Mouse (Mus musculus): ENCODE results near the gene Cdca4. TPM values are rescaled to one million over a fixed set of nuclear protein-coding genes. Genes with fewer than 3 reads are reported as not detected.

The Cdca4 gene
- polyA plus RNA-seq, 1 experiment from 2014 or later = 100 TPM

DNA sequence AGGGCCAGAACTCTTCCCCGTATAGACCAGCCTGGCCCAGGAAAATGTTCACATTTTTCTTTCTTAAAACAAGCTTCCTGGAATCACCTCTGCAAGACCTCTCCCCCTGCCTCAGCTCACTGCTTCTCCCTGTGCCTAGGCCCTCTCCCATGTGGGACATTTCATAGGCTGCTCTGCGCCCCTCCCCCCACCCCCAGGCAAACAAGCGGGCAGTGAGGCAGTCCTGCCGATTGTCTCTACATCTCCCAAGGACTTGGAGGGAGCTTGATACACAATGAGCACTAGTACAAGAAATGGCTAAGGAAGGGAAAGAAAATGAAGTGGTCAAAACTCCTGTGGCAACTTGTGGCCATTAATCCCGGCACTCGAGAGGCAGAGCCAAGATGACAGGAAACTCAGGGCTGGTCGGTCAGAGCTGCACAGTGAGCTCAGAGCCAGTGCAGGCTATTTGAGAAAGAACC lies 34.8 kb downstream of the Cdca4 start:
- Histone ChIP-seq H3K9ac (no peak overlapping the region), H3K4me3 (replicated peaks) (no peak overlapping the region; the same call in 1 of the 2 replicates), H3K4me2 (peak overlapping the region; percentile 38), H3K4me1 (peaks cover 65% of the 10 kb centered on the region), H3K27me3 (replicated peaks) (no peaks in the 10 kb centered on the region), H3K9me3 (no peaks in the 10 kb centered on the region), H3K27ac (peak overlapping the region; percentile 77), H3K36me3 (no peaks in the 10 kb centered on the region)
- 0 out of 2 replicates have a peak, but pooled peaks have one; percentile 1 for ATAC-seq (ENCODE audit: insufficient read depth, low FRiP score, low read depth)
- WGBS = 15% methylated on average over 7 of the region's 7 CpGs

DNA sequence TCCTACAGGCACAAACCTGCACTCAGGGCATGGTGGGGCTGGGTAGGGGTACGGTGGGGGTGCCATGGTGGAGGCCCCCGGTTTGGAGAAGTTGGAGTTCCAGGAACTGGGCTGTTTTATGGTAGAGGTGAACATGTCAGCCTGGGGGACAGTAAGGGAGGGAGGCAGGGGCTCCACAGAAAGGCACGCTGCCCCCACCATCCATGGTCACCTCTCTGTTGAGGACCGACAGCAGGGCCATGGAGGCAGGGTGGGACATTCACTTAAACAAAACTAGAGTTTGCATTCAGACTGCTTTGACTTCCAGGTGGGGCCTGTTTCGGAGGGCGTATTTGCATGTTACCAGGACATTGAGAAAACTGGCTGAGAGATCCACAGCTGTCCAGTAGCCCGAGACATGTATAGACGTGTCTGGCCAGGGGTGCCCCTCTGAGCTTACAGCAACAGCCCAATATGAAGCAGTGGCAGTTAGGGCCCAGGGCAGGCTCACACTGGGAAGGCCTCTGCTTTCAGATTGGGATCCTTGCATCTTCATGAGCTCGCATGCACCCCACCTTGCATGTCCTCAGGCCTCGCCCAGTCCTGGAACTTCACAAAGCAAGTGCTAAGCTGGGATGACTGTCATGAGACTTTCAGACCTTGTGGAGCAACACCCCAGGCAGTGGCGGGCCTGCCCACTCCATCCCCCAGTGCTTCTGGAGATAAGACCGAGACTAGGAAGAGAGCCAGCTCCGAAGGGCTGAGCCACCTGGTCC lies 35.4 kb downstream of the Cdca4 start:
- H3K36me3 ChIP-seq = no peaks in the 10 kb centered on the region
- peak overlapping the region; percentile 38; the same call in 1 of the 2 replicates for H3K4me2 ChIP-seq
- no peak overlapping the region for H3K4me3 ChIP-seq (replicated peaks)
- peak overlapping the region; percentile 77 for H3K27ac ChIP-seq
- H3K9me3 ChIP-seq = no peaks in the 10 kb centered on the region
- WGBS = 53% methylated on average over 13 of the region's 13 CpGs
- ATAC-seq (ENCODE audit: insufficient read depth, low FRiP score, low read depth) = peak; percentile 20; the same call in 1 of the 2 replicates
- H3K27me3 ChIP-seq (replicated peaks) = no peaks in the 10 kb centered on the region
- H3K9ac ChIP-seq = no peak overlapping the region
- peaks cover 59% of the 10 kb centered on the region for H3K4me1 ChIP-seq

DNA sequence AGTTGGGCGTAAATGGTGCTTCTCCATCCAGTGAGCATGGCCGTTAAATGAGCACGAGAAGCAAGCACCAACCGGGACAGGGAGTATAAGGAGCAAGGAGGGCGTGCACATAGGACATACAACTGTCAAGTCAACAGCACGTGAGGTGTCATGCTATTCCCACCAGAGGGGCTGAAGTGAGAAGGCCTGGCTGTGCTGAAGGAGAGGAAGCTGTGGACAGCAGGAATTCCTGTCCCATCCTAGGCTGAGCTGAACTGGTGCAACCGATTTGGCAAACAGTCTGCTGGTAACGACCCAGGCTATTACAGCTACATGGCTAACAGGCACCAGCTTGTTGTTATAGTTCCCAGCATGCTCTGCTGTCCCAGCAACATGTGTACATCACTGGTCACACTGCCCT lies 38.2 kb downstream of the Cdca4 start:
- H3K4me1 ChIP-seq = peaks cover 31% of the 10 kb centered on the region
- no peak overlapping the region for H3K4me3 ChIP-seq (replicated peaks)
- no peak overlapping the region for H3K4me2 ChIP-seq
- ATAC-seq (ENCODE audit: insufficient read depth, low FRiP score, low read depth) = no peak
- H3K27ac ChIP-seq = no peak overlapping the region
- no peaks in the 10 kb centered on the region for H3K36me3 ChIP-seq
- no peaks in the 10 kb centered on the region for H3K9me3 ChIP-seq
- H3K27me3 ChIP-seq (replicated peaks) = no peaks in the 10 kb centered on the region
- no peak overlapping the region for H3K9ac ChIP-seq
- WGBS = 69% methylated on average over 8 of the region's 8 CpGs

DNA sequence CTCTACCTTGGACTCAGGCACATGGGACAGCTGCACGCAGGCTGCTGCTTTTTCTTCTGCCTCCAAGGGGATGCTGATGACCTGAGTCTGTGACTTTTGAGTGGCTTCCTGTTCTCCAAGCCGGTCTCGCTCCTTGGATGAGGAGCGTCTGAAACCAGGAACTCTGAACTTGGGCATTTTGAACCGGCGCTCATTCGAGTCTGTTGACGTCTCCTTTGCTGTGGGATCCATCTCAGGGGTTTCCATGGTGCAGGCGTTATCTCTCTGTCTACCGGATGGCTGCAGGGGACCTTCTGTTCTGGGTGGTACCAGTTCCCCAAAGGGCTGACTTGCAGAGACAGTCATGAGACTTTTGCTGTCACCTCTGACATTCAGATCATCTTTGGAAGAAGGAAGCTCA lies 54.7 kb downstream of the Cdca4 start:
- no peaks in the 10 kb centered on the region for H3K9me3 ChIP-seq
- H3K27me3 ChIP-seq (replicated peaks) = no peaks in the 10 kb centered on the region
- no peak for ATAC-seq (ENCODE audit: insufficient read depth, low FRiP score, low read depth)
- H3K9ac ChIP-seq = no peak overlapping the region
- H3K4me2 ChIP-seq = no peak overlapping the region
- no peak overlapping the region for H3K4me3 ChIP-seq (replicated peaks)
- no peaks in the 10 kb centered on the region for H3K4me1 ChIP-seq
- H3K36me3 ChIP-seq = no peaks in the 10 kb centered on the region
- H3K27ac ChIP-seq = no peak overlapping the region
- 90% methylated on average over 10 of the region's 10 CpGs for WGBS

DNA sequence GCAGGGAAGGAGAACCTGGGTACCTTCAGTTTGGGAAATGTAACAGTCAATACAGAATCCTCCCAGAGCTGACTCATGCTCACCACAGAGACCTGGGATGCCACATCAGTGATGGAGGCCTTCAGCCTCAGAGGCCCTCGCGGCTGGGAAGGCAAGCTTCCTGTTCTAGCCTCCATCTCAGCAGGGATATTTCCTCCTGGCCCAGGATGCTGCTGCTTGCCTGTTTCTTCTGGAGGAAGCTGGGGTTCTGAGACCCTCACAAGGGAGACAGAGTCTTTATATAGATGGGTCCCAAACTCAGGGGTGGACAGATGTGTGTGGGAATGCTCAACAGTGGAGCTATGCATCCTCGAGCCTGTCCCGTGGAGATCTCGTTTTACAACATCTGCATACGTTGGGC lies 55.2 kb downstream of the Cdca4 start:
- WGBS = 75% methylated on average over 6 of the region's 6 CpGs
- Histone ChIP-seq H3K27ac (no peak overlapping the region), H3K36me3 (no peaks in the 10 kb centered on the region), H3K9ac (no peak overlapping the region), H3K27me3 (replicated peaks) (no peaks in the 10 kb centered on the region), H3K9me3 (no peaks in the 10 kb centered on the region), H3K4me2 (no peak overlapping the region), H3K4me1 (no peaks in the 10 kb centered on the region), H3K4me3 (replicated peaks) (no peak overlapping the region)
- ATAC-seq (ENCODE audit: insufficient read depth, low FRiP score, low read depth) = no peak

DNA sequence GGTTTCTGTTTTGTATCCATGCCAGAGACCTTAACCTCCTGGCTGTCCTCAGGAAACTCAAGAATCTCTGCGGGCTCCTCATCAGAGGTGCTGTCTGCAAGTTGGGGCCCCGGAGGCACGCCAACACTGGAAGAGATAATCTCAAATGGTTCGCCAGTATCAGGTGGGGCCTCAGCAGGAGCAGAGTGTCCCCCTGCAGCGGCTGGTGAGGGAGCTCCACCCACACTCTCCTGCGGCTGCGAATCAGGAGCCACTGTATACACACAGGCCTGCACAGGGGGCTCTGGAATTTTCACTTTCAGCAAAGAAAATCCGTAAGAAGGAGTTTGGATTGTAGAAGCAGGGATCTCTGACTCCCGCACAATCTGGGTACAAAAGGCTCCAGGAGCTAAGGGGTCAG lies 55.9 kb downstream of the Cdca4 start:
- H3K4me1 ChIP-seq = no peaks in the 10 kb centered on the region
- H3K27ac ChIP-seq = no peak overlapping the region
- no peak overlapping the region for H3K9ac ChIP-seq
- no peak overlapping the region for H3K4me3 ChIP-seq (replicated peaks)
- H3K27me3 ChIP-seq (replicated peaks) = no peaks in the 10 kb centered on the region
- H3K9me3 ChIP-seq = no peaks in the 10 kb centered on the region
- no peaks in the 10 kb centered on the region for H3K36me3 ChIP-seq
- ATAC-seq (ENCODE audit: insufficient read depth, low FRiP score, low read depth) = no peak
- WGBS = 36% methylated on average over 9 of the region's 9 CpGs
- no peak overlapping the region for H3K4me2 ChIP-seq

DNA sequence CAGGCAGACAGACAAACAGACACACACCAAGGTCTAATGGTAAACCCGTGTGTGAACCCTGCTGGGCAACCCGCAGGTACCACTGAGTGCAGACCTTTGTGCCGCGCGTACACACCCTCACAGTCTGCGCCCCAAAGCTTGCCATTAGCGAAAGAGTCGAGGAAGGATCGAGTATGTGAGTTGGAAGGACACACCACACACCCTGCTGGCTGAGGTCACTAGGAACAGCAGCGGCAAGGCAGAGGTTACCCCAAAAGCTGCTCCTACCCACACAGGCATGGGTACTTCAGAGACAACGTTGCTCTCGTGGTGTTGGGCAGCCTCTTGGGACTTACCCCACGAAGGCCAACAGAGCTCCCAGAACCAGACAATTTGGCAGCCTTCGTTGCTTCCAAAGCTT lies 56.9 kb downstream of the Cdca4 start:
- H3K27ac ChIP-seq = no peak overlapping the region
- H3K9me3 ChIP-seq = no peaks in the 10 kb centered on the region
- no peaks in the 10 kb centered on the region for H3K27me3 ChIP-seq (replicated peaks)
- no peak for ATAC-seq (ENCODE audit: insufficient read depth, low FRiP score, low read depth)
- WGBS = 90% methylated on average over 14 of the region's 14 CpGs
- no peak overlapping the region for H3K4me3 ChIP-seq (replicated peaks)
- no peaks in the 10 kb centered on the region for H3K36me3 ChIP-seq
- H3K4me1 ChIP-seq = no peaks in the 10 kb centered on the region
- no peak overlapping the region for H3K4me2 ChIP-seq
- H3K9ac ChIP-seq = no peak overlapping the region

DNA sequence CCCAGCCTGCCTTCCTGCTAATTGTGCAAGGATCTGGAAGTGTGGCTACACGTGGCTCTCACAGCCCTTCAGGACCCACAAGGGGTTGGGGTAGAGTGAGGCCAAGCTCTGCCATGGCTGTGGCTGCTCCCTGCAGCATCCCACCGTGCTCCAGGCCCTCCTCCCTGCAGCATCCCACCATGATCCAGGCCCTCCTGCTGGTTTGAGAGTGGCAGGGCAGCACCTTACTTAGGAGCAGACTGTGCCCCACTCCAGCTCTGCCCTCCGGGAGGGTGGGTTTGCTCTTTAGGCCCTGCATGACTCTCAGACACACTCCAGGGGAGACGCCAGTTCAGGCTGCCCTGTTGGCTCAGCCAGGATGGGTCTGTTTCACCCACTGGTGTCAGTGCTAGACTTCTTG lies 58.8 kb downstream of the Cdca4 start:
- 74% methylated on average over 4 of the region's 4 CpGs for WGBS
- Histone ChIP-seq H3K36me3 (no peaks in the 10 kb centered on the region), H3K4me1 (no peaks in the 10 kb centered on the region), H3K9ac (no peak overlapping the region), H3K27ac (no peak overlapping the region), H3K27me3 (replicated peaks) (no peaks in the 10 kb centered on the region), H3K9me3 (no peaks in the 10 kb centered on the region), H3K4me3 (replicated peaks) (no peak overlapping the region), H3K4me2 (no peak overlapping the region)
- no peak for ATAC-seq (ENCODE audit: insufficient read depth, low FRiP score, low read depth)

Other genes with a start within 250 kb of the Cdca4 start
- gene Inf2, start 240.6 kb downstream of the Cdca4 start, polyA plus RNA-seq (2015; fragmentation: Nextera tagmentation; extraction: Ambion mirVana) = 4.3 and 4.4 TPM in 2 replicates
- 4.3 and 4.4 TPM in 2 replicates for gene Adssl1, start 209.4 kb downstream of the Cdca4 start, polyA plus RNA-seq (2015; fragmentation: Nextera tagmentation; extraction: Ambion mirVana)
- 198 and 214 TPM in 2 replicates for gene Siva1, start 184.7 kb downstream of the Cdca4 start, polyA plus RNA-seq (2015; fragmentation: Nextera tagmentation; extraction: Ambion mirVana)
- gene Akt1, start 154.5 kb downstream of the Cdca4 start, polyA plus RNA-seq (2015; fragmentation: Nextera tagmentation; extraction: Ambion mirVana) = 161 and 170 TPM in 2 replicates
- 9.3 and 10.8 TPM in 2 replicates for gene Zbtb42, start 150.6 kb downstream of the Cdca4 start, polyA plus RNA-seq (2015; fragmentation: Nextera tagmentation; extraction: Ambion mirVana)
- 24.3 and 24.6 TPM in 2 replicates for gene Cep170b, start 109.0 kb downstream of the Cdca4 start, polyA plus RNA-seq (2015; fragmentation: Nextera tagmentation; extraction: Ambion mirVana)
- gene Pld4, start 68.8 kb downstream of the Cdca4 start, polyA plus RNA-seq (2015; fragmentation: Nextera tagmentation; extraction: Ambion mirVana) = 14.5 and 16.8 TPM in 2 replicates
- gene Ahnak2, start 26.8 kb downstream of the Cdca4 start, polyA plus RNA-seq (2015; fragmentation: Nextera tagmentation; extraction: Ambion mirVana) = 3.8 and 4.7 TPM in 2 replicates
- 6.1 and 7.0 TPM in 2 replicates for gene Clba1, start 20.5 kb downstream of the Cdca4 start, polyA plus RNA-seq (2015; fragmentation: Nextera tagmentation; extraction: Ambion mirVana)
- 0.33 and 0.41 TPM in 2 replicates for gene Gpr132, start 38.8 kb upstream of the Cdca4 start, polyA plus RNA-seq (2015; fragmentation: Nextera tagmentation; extraction: Ambion mirVana)
- gene Jag2, start 100.4 kb upstream of the Cdca4 start, polyA plus RNA-seq (2015; fragmentation: Nextera tagmentation; extraction: Ambion mirVana) = 6.0 and 7.0 TPM in 2 replicates
- 88.1 and 95.0 TPM in 2 replicates for gene Nudt14, start 112.7 kb upstream of the Cdca4 start, polyA plus RNA-seq (2015; fragmentation: Nextera tagmentation; extraction: Ambion mirVana)
- gene Btbd6, start 147.1 kb upstream of the Cdca4 start, polyA plus RNA-seq (2015; fragmentation: Nextera tagmentation; extraction: Ambion mirVana) = 21.9 and 22.2 TPM in 2 replicates
- gene Brf1, start 171.3 kb upstream of the Cdca4 start, polyA plus RNA-seq (2015; fragmentation: Nextera tagmentation; extraction: Ambion mirVana) = 55.9 and 59.7 TPM in 2 replicates
- gene Pacs2, start 185.1 kb upstream of the Cdca4 start, polyA plus RNA-seq (2015; fragmentation: Nextera tagmentation; extraction: Ambion mirVana) = 12.1 and 13.7 TPM in 2 replicates
- not detected in 2 replicates for gene Tex22, start 245.1 kb upstream of the Cdca4 start, polyA plus RNA-seq (2015; fragmentation: Nextera tagmentation; extraction: Ambion mirVana)

Data from stomach, embryonic 15.5 days (tissue).